In genomic region chr5:119669741-119670565, GRCm38 (mm10) we compare ENCODE assay signal across 9 mouse cellular contexts. TPM values are rescaled to one million over a fixed set of nuclear protein-coding genes. Genes with fewer than 3 reads are reported as not detected.
A peak's percentile ranks its signal among the peaks of the same experiment; 100 is the strongest.
DNase-seq lines count a peak whose midpoint lies in the region; ATAC-seq and TF ChIP-seq lines count a peak whose summit lies in the region.
"Had no signal": no experiment of that assay in that cellular context is flagged by ENCODE, and none has a peak within 500 bp of the region (broad histone marks: within the 10 kb centered on the region; RNA-seq: fewer than 3 reads in every experiment).

No protein-coding gene starts in this region.

- TF ChIP-seq CTCF in gastrocnemius, adult 2 months (IDR thresholded peaks at IDR 0.05), result no peak

- H3K27me3 ChIP-seq in heart, embryonic 12.5 days (replicated peaks), result peaks cover 66% of the 10 kb centered on the region
- peaks cover 92% of the 10 kb centered on the region for H3K27me3 ChIP-seq in limb, embryonic 12.5 days
- H3K27me3 ChIP-seq in neural tube, embryonic 12.5 days (replicated peaks), result peaks cover 98% of the 10 kb centered on the region
- H3K27me3 ChIP-seq: CH12.LX had no signal

- H3K36me3 ChIP-seq in heart, embryonic 12.5 days, result no peaks in the 10 kb centered on the region
- H3K36me3 ChIP-seq in limb, embryonic 12.5 days, result no peaks in the 10 kb centered on the region
- H3K36me3 ChIP-seq in neural tube, embryonic 12.5 days, result no peaks in the 10 kb centered on the region

- peak; percentile 26; the same call in 1 of the 2 replicates for ATAC-seq in heart, embryonic 12.5 days (ENCODE audit: insufficient number of reproducible peaks, low FRiP score)
- peak; percentile 39 for ATAC-seq in limb, embryonic 12.5 days (ENCODE audit: insufficient number of reproducible peaks, insufficient read depth, low FRiP score, low TSS enrichment, low read depth)
- ATAC-seq in neural tube, embryonic 12.5 days (ENCODE audit: low FRiP score, low read depth), result no peak

- H3K4me3 ChIP-seq in gastrocnemius, adult 2 months, result peak overlapping the region; percentile 80
- peak overlapping the region; percentile 58 for H3K4me3 ChIP-seq in heart, embryonic 12.5 days
- H3K4me3 ChIP-seq in limb, embryonic 12.5 days (replicated peaks), result peak overlapping the region; percentile 48
- H3K4me3 ChIP-seq in neural tube, embryonic 12.5 days, result peak overlapping the region; percentile 29

- peak; percentile 57 for DNase-seq in gastrocnemius, adult 2 months
- DNase-seq in gastrocnemius, postnatal 4 days (ENCODE audit: low spot score in 2 of 2), result no peak
- peak; percentile 77 for DNase-seq in adrenal gland, adult 2 months
- no peak for DNase-seq in spleen, adult 18-20 months
- DNase-seq in layer of hippocampus, adult 18-20 months (ENCODE audit: low spot score in 2 of 2), result no peak

- H3K4me1 ChIP-seq in heart, embryonic 12.5 days (replicated peaks), result peaks cover 37% of the 10 kb centered on the region
- peaks cover 32% of the 10 kb centered on the region for H3K4me1 ChIP-seq in limb, embryonic 12.5 days (replicated peaks)
- H3K4me1 ChIP-seq in neural tube, embryonic 12.5 days, result peaks cover 16% of the 10 kb centered on the region; the same call in 1 of the 2 replicates

- intact Hi-C loops in gastrocnemius, adult 2 months (cut with DNase I), result loop anchor here (5.0 to 10.0 kb wide), 2 partner anchors 615 to 793 kb away; no protein-coding TSS in a partner anchor

- no peaks in the 10 kb centered on the region for H3K9me3 ChIP-seq in heart, embryonic 12.5 days (replicated peaks)
- H3K9me3 ChIP-seq in limb, embryonic 12.5 days, result no peaks in the 10 kb centered on the region
- H3K9me3 ChIP-seq in neural tube, embryonic 12.5 days, result no peaks in the 10 kb centered on the region

- peak overlapping the region; percentile 92 for H3K4me2 ChIP-seq in heart, embryonic 12.5 days
- peak overlapping the region; percentile 75 for H3K4me2 ChIP-seq in limb, embryonic 12.5 days
- H3K4me2 ChIP-seq in neural tube, embryonic 12.5 days (replicated peaks), result peak overlapping the region; percentile 60

- peak overlapping the region; percentile 75 for H3K9ac ChIP-seq in heart, embryonic 12.5 days
- peak overlapping the region; percentile 79 for H3K9ac ChIP-seq in limb, embryonic 12.5 days (replicated peaks)
- peak overlapping the region; percentile 36; the same call in 1 of the 2 replicates for H3K9ac ChIP-seq in neural tube, embryonic 12.5 days

- 1% methylated on average over 61 of the region's 61 CpGs for WGBS in heart, embryonic 12.5 days
- WGBS in limb, embryonic 12.5 days, result under 1% methylated on average over 60 of the region's 61 CpGs
- WGBS in neural tube, embryonic 12.5 days, result under 1% methylated on average over 61 of the region's 61 CpGs

- H3K27ac ChIP-seq in gastrocnemius, adult 2 months, result peak overlapping the region; percentile 93
- peak overlapping the region; percentile 74 for H3K27ac ChIP-seq in heart, embryonic 12.5 days (ENCODE audit: poor library complexity, severe bottlenecking)
- peak overlapping the region; percentile 93 for H3K27ac ChIP-seq in limb, embryonic 12.5 days
- no peak overlapping the region; the same call in 1 of the 2 replicates for H3K27ac ChIP-seq in neural tube, embryonic 12.5 days

RNA-seq across cellular contexts. Expression of gene Tbx3, which starts 0.5 kb away (rescaled TPM):
- 1 to 10 TPM; 3.9 to 7.7 TPM for total RNA-seq in gastrocnemius, adult 2 months (2021)
- 10 to 100 TPM; 12.8 to 14.5 TPM for total RNA-seq in gastrocnemius, postnatal 4 days (2021)
- 100 to 1,000 TPM; 285 to 315 TPM for total RNA-seq in adrenal gland, adult 2 months (2021)
- polyA plus RNA-seq in adrenal gland, adult 2 months (2012; rRNA removed), result 854 and 965 TPM in 2 replicates
- 18.8 and 21.0 TPM in 2 replicates for polyA plus RNA-seq in heart, embryonic 12.5 days (2016; fragmentation: Nextera tagmentation; extraction: Ambion mirVana)
- polyA plus RNA-seq in limb, embryonic 12.5 days (2016; fragmentation: Nextera tagmentation; extraction: Ambion mirVana), result 38.3 and 42.4 TPM in 2 replicates
- polyA plus RNA-seq in neural tube, embryonic 12.5 days (2016; fragmentation: Nextera tagmentation; extraction: Ambion mirVana), result 8.6 and 11.0 TPM in 2 replicates
- 1 to 10 TPM; 2.7 to 3.1 TPM for total RNA-seq in layer of hippocampus, adult 18-20 months (2021)
- total RNA-seq: CH12.LX had no signal

Comparison
In these comparisons a context has a peak if more than half of its experiments do, and no peak if none do; other contexts are left out.
1. DNase-seq: peak in gastrocnemius, adult 2 months (single experiment) and adrenal gland, adult 2 months (single experiment); none in gastrocnemius, postnatal 4 days (0 of 2), spleen, adult 18-20 months (0 of 2) and layer of hippocampus, adult 18-20 months (0 of 2).
2. H3K4me3 ChIP-seq: peak in every context shown above with its lines; median percentile 80 in gastrocnemius, adult 2 months; 58 in heart, embryonic 12.5 days; 48 in limb, embryonic 12.5 days; 29 in neural tube, embryonic 12.5 days.
3. RNA of gene Tbx3, which starts 0.5 kb away (total RNA-seq): 285 to 315 TPM in adrenal gland, adult 2 months; 12.8 to 14.5 TPM in gastrocnemius, postnatal 4 days, 3.9 to 7.7 TPM in gastrocnemius, adult 2 months and 2.7 to 3.1 TPM in layer of hippocampus, adult 18-20 months; every median in the first group is over 10 times any median in the second.
4. Peak in every context shown above with its lines, with median percentiles within 50 percentile points of each other: H3K4me2 ChIP-seq and H3K9ac ChIP-seq.